Mouse (Mus musculus): ENCODE data around the gene Gdf7.

Gene Gdf7

GRCm38 (mm10) chr12:8301841-8302431 is at the start of gene Gdf7:
TSS of gene Gdf7 (minus strand) at chr12:8301954.
- DNase-seq = no peak

DNA sequence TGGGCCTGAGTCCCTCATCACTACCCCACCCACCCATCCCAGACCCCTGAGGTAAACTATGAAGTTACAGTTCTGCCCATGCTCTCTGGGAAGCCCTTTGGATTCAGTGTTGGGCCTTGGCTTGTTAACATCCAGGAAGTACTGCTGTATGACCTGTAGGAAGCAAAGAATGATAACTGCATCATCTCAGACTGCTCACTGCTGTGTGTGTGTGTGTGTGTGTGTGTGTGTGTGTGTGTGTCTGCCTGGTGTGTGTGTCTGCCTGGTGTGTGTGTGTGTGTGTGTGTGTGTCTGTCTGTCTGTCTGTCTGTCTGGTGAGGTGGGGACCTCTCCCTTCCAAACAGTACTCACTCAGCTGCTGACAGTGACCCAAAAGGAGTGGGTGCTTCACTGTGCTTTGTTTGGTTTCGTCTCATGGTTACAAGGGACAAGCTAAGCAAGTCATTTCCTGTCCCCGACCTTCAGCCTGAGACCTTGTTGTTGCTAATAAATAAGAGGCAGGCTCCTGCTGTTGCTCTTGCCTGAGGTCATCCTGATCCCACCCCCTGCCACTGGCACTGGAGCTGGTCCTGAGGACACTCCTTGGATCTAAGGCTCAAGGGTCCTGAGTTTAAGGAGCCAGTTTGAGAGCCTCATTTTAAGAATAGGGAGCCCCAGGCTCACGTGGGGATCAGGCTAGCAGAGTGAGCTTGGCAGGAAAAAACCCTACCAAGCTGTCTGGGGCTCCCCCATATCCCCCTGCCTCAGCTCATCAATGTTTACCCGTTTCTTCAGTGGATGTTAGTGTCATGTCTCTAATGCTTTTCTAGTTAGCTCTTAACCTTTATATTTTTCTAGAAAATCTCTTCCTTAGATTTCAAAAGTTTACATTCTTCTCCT is 49.5 kb upstream of the Gdf7 start:
- DNase-seq = no peak

GRCm38 (mm10) chr12:8348733-8349513 is 47.2 kb upstream of the Gdf7 start:
- DNase-seq = no peak

DNA sequence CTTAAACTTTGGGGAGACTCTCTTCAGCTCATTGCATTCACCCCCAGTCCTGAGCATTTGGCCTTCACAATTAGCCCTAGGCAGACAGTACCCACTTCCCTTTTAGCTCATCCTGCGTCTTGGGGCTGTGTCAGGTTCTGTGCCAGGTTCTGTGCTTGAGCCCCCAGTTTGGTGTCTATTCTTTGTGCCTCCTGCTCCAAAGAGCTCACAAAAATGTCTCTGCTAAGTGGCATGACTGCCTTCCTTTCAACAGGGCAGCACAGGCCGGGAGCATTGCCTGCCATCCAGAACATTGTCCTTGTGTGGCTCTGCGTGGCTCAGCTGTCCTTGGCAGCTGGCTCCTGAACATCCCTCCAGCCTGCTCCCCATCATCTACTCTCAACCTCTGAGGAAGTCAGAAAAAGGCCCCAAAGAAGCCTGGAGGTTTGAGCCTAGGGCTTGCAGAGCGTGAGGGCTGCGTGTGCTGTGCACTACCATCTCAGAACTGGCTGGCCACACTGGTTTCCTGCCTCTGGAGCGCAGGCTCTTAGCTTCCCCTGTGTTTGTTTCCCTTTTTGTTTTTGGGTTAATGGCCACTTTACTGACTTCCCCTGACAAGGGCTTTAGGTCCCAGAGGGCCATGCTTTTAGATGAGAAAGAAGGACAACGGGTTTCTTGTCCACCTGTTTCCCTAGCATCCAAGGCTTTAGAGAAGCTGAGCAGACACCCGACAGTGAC is 46.1 kb upstream of the Gdf7 start:
- DNase-seq = no peak

DNA sequence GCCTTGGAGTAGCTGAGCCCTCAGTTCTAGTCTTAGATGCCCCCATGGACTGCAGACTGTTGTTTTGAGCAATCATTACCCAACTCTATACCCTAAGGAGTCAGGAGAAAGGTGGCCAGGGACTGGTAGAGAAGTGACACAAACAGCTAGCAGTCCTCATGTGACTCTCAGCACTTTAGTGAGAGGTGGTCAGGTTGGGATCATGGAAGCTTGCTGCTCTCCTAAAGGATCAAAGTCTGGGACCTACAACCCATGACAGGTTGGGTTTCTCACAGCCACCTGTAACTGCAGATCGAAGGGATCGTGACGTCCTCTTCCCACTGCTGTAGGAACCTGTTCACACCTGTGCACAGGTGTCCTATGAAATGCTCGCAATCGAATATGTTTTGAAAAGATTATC is 43.8 kb upstream of the Gdf7 start:
- no peak for DNase-seq

DNA sequence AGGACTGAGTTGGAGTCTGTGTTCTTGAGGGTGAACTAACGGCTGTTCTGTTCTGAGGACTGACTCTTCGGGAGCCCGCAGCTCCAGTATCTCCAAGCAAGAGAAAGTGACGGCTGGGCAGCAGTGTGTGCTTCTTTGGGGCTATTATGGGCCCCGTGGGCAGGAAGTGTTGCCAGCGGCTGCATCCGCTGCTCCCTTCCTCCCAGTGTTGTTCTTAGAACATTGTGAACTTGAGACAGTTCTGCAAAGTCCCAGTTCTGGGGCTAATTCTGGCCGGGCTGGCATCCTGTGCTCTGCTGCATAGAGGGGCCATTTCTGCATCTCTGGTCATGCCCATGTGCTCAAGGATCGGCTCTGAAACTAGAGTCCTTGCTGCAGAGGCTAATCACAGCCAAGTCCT is 43.1 kb upstream of the Gdf7 start:
- peak; percentile 28 for DNase-seq

DNA sequence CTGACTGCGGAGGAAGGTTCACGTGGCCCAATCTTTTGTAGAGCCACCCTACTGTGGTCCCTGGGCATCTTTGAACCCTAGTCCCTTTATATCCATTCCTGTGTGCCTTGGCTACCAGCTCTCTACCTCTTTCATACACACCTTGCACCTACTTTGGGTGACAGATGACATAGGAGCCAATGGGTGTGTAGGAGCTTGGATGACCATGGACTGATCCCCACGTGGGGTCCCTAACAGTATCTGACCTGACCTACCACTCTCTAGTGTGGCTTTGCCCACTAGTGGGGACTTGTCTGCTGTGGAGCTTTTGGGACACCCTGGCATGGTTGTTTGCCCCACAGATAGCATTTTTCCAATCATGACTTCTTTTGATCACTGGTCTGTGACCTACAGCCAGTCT is 41.6 kb upstream of the Gdf7 start:
- DNase-seq = no peak

GRCm38 (mm10) chr12:8341008-8341407 is 39.3 kb upstream of the Gdf7 start:
- no peak for DNase-seq

DNA sequence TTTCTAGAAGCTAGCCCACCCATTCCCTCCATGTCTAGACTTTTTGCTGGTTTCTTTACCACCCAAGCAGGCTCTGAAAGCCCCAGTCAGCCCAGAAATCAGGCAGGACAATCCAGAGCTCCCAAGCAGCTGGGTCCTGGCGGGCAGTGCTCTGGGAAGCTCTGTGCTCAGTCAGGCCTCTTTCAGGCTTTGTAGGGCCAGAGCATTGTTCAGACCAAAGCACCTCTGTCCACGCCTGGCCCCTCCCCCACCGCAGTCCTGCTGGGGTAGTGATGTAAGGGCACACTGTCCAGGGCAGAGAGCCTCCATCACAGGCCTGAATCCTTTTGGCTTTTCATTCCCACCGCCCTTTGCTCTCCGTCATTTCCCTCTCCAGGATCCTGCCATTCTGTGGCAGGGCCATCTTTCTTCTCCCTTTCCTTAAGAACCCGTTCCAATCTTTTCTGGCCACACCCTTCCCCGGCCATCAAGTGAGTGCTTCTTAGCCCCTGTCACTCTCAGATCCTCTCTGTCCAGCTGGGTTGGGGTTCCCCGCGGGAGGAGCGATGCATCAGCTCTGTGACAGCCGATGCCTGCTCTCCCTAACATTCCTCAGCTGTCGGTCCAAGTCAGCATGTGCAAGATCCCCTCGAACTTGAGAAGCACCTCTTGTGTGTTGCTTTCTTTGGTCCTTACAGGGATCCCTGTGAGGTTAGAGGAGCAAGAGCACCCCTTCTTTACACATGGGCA is 38.0 kb upstream of the Gdf7 start:
- no peak for DNase-seq

DNA sequence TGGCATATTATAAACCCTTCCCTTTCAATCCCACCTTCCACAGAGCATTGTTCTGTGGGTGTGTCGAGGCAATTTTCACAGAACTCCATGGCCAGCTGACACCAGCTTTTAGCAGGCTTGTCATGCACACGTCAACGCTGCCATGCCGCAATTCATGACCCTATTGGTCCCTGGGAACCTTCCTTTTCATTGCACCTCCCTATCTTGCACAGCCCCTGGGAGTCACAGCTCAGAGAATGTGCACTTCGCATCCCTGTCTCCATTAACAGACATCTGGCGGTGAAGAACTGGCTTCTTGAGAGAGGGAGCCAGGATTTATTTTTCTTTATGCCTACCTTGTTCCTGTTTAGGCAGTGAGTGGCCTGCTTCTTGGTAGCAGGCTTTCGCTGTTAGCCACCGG is 37.2 kb upstream of the Gdf7 start:
- DNase-seq = no peak

GRCm38 (mm10) chr12:8338491-8338890 is 36.7 kb upstream of the Gdf7 start:
- DNase-seq = no peak

DNA sequence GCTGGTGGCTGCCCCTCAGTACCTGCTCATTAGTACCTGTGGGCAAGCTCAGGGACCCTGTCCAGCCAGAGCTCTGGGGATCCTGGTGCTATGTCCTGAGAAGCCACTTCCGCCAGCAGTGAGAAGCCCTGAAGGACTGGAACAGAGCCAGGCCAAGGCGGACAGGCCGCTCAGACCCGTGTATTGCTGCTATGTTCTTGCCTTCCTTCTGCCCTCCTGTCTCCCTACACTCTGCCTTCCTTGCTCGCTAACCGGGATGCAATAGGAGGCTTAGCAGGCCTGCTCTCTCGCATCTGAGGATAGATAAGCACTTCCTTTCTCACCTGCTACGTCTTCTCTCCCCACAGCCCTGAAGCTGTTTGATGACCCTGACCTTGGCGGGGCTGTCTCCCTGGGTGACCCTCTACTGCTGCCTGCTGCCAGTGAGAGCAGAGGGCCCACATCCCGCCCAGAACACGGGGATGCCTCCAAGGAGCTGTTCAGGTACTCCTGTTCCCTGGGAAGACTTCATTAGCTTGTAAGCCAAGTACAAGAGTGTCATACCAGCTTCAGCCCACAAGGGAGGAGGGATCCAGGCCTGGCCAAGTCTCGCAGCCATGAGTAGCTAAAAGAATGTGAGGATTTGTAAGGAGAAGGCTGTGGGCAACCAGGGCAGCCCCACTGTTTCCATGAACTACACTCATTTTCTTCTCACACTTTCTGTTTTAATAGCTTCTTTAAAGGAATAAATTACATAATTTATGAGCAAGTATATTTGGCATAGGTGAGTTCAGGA is 35.7 kb upstream of the Gdf7 start:
- DNase-seq = no peak

DNA sequence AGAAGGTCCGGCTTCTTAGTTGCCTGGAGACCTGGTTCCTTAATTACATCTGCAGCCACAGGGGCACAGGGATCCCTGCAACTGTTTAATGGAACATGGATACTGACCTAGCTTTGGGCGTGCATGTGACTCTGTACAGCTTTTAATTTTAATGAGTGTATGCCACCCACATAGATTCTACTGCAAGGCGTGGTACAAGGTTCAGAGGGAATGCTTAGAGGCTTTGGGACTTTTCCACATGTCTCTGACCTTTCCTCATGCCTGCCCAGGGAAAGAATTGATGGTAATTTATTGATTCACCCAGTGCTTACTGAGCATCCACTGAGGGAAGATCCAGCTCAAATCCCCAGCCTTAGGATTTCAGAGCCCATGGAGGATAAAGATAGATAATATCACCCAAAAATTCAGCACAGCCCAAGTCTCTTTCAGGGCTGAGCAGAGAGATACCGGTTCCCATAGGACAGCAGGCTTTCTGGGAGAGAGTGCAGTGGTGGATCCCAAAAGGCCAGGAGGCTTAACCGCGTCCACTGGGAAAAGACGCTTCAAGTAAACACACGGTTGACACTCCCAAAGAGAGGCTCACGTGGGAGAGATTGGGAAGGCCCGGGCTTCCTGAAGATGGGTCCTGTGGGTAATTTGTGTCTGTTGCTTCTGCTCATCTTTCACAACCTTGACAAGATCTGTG is 35.0 kb upstream of the Gdf7 start:
- no peak for DNase-seq

GRCm38 (mm10) chr12:8335503-8335902 is 33.7 kb upstream of the Gdf7 start:
- DNase-seq = no peak

GRCm38 (mm10) chr12:8334261-8334660 is 32.5 kb upstream of the Gdf7 start:
- no peak for DNase-seq

DNA sequence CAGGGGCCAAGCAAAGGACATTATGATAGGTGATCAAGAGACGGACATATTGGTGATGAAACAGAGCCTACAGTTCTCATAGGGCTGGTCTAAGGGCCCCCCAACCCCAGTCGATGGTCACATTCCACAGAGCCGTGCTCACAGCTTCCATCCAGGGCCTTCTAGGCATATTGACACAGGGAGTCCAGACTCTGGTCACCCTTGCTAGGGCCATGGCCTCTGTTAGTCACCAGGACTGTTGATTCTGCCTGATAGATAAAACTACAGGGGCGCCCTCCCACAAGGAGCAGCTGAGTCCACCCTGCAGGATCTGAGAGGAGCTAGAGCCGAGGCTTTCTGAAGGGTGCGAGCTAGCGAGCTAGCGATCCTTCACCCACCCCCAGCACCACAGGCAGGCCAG is 31.9 kb upstream of the Gdf7 start:
- DNase-seq = no peak

DNA sequence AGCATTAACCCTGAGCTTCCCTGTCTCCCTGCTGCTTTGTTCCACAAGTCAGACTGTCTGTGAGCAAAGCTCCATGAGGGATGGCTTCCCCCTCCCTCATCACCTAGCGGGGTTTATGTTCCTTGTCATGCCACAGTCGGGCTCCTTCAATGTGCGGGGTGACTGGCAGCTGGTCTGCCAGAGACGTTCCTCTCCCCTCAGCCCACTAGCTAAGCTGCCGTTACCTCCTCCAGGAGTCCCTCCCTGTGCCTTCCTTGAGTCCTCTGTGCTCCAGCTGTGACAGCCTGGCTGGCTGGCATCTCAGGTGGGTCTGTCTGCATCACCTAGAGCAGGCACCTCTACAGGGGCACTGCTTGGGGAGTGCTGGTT is 30.4 kb upstream of the Gdf7 start:
- DNase-seq = no peak

- DNase-seq = no peak
These were observed 29.9 kb upstream of the Gdf7 start for GRCm38 (mm10) chr12:8331489-8332173.

- DNase-seq = no peak
These were observed 27.5 kb upstream of the Gdf7 start for GRCm38 (mm10) chr12:8329236-8329635.

- DNase-seq = no peak
These were observed 25.9 kb upstream of the Gdf7 start for GRCm38 (mm10) chr12:8327675-8328053.

All from cerebellum, adult 11-12 months (tissue).